Mouse (Mus musculus) ES-CJ7 (cell line): ENCODE results near the gene Snrnp70.

ENCODE experiments used
- DNase-seq: peaks from one replicate; pipeline ENCODE4 v3.0.0; 2011; ENCODE audit warnings: low read depth, low spot score

The Snrnp70 gene

DNA sequence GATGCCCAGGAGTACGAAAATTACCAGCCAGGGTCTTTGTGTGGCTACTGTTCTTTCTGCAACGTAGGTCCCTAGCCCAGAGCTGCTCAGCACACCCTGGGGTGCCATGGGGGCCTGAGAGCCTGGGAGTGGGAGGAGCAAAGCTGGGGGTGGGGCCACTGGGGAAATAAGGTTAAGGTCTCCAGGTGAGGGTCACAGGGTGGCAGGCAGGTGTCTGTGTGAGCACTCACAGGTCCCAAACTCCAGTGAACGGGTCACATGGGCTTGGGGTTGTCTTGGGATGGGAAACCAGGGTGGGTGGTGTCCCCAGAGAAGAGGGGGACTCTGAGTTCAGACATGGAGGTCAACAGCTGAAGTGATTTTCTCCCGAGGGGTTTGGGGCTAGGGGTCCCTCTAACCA, 58.1 kb downstream of the Snrnp70 start:
- no peak for DNase-seq

DNA sequence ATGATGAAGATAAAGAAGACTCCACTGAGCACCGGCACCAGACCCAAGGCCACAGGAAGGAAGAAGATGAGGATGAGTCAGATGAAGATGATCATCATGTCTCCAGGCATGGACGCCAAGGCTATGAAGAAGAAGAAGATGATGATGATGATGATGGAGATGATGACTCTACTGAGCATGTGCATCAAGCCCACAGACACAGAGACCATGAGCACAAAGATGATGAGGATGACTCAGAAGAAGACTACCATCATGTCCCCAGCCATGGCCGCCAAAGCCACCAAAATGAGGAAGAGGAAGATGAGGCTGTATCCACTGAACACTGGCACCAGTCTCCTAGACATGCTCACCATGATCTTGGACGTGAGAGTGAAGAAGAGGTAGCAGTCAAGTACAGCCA, 59.2 kb downstream of the Snrnp70 start:
- DNase-seq, result no peak

DNA sequence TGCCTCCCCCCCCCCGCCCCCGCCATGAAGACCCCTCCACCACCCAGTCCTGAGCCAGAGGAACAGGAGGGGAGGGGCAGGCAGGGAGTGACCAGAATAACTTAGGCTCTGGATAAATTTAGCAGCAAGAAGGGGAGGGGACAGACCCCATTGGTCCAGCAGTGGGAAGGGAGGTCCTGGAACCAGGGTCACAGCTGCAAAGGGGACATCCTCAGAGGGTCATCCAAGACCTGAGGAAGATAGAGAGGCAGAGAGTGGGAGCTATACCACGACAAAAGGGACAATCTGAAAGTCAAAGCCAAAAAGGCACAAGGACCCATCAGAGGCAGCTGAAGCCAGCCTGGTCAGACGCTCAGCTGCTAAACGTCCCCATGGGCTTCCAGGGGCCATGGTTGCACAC, 60.5 kb downstream of the Snrnp70 start, which contains the start of gene Hrc:
Gene Hrc, plus strand, starts transcription at position 235 of the 400 bp plus-strand sequence.
- DNase-seq, result no peak

- no peak for DNase-seq
Observed at GRCm38 (mm10) chr7:45334605-45335004, 60.9 kb downstream of the Snrnp70 start.

DNA sequence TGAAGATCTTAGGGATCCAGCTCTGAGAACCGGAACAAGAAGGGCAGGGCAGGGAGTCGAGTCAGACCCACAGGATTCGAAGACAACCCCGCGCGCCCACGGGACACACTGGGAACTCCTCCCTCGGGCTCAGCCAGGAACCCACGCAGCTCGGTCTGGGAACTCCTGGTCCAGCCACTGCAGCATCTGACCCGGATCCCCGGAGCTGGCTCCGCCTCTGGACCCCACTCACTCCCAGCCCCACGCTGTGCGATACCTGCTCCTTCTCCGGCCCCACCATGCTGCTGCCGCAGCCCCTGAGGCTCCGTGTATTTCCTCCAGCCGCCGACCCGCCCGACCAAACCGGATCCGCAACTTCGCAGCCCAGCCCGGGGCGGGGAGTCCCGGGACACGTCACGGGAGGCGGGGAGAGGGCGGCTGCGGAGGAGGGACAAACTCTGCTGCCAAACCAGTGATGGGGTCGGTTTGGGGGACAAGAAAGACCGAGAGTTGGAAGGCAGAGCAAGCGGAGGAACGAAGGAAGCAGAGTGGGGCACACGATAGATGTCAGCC, 62.0 kb downstream of the Snrnp70 start, which contains the start of gene Trpm4:
Gene Trpm4, minus strand, starts transcription at position 350 of the 552 bp plus-strand sequence.
- DNase-seq, result peak; percentile 67

GRCm38 (mm10) chr7:45332685-45333425, 62.7 kb downstream of the Snrnp70 start:
- peak; percentile 93 for DNase-seq

DNA sequence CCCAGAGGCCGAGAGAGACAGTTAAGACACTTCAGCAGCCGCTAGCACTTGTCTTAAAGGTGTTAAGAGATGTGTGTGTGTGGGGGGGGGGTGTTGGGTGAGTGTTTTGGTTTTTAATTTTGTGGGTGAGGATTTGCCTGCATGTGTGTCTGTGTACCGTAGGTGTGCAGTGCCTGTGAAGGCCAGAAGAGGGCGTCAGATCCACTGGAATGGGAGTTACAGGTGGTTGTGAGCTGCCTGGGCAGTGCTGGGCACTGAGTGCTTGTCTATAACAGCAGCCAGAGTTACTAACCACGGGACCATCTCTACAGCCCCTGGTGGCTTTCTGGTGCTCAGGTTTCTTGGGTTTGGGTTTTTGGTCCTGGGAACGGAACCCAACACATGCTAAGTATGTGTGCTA, 64.0 kb downstream of the Snrnp70 start:
- peak; percentile 54 for DNase-seq

- no peak for DNase-seq
Observed at GRCm38 (mm10) chr7:45328841-45329475, 66.6 kb downstream of the Snrnp70 start.
